Mouse (Mus musculus): ENCODE measurements around the gene Tmbim7. TPM values are rescaled to one million over a fixed set of nuclear protein-coding genes. Genes with fewer than 3 reads are reported as not detected.

The Tmbim7 gene
- polyA plus RNA-seq, 1 experiment, result not detected

- TF ChIP-seq GATA1 (IDR thresholded peaks at IDR 0.05; ENCODE audit: low read length), result no peak
Observed at GRCm38 (mm10) chr5:3648849-3649210, 2.2 kb upstream of the Tmbim7 start.

DNA sequence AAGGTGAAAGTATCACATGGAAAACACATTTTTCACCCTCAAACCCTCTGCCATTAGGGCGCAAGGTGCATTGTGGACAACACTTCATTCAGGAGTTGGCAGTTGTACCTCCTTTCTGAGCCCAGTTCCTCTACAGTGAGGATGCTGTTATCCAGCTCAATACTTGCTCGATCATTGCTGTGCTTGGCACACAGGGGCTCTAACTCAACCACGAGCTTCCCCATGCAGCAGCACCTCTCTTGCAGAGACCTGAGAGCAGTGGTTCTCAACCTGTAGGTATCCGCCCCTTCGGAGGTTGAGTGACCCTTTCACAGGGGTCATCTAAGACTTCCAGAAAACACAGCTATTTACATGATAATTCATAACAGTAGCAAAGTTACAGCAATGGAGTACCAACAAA lies 640 bp downstream of the Tmbim7 start:
- TF ChIP-seq GATA1 (IDR thresholded peaks at IDR 0.05; ENCODE audit: low read length), result no peak

GRCm38 (mm10) chr5:3653801-3654200 lies 2.8 kb downstream of the Tmbim7 start:
- TF ChIP-seq GATA1 (IDR thresholded peaks at IDR 0.05; ENCODE audit: low read length), result no peak

- no peak for TF ChIP-seq GATA1 (IDR thresholded peaks at IDR 0.05; ENCODE audit: low read length)
Observed at GRCm38 (mm10) chr5:3657085-3657484, 6.1 kb downstream of the Tmbim7 start, which contains the start of gene Gatad1. Gene Gatad1 (minus strand): TSS chr5:3657185.

DNA sequence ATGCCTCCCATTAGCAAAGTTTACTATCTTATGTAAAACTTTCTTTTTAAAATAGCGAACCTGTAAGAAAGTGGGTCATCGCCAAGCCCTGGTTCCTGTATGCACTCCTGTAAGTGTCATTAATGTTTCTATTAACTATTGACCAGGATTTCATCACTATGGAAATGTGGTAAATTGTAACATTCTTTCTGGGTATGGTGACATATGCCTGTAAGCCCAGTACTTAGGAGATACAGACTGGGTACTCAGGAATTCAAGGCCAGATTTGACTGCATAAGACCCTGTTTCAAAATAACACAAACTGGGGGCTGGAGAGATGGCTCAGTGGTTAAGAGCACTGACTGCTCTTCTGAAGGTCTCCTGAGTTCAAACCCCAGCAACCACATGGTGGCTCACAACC lies 14.2 kb downstream of the Tmbim7 start:
- no peak for TF ChIP-seq GATA1 (IDR thresholded peaks at IDR 0.05; ENCODE audit: low read length)

- TF ChIP-seq GATA1 (IDR thresholded peaks at IDR 0.05; ENCODE audit: low read length), result no peak
Observed at GRCm38 (mm10) chr5:3666585-3666984, 15.6 kb downstream of the Tmbim7 start.

DNA sequence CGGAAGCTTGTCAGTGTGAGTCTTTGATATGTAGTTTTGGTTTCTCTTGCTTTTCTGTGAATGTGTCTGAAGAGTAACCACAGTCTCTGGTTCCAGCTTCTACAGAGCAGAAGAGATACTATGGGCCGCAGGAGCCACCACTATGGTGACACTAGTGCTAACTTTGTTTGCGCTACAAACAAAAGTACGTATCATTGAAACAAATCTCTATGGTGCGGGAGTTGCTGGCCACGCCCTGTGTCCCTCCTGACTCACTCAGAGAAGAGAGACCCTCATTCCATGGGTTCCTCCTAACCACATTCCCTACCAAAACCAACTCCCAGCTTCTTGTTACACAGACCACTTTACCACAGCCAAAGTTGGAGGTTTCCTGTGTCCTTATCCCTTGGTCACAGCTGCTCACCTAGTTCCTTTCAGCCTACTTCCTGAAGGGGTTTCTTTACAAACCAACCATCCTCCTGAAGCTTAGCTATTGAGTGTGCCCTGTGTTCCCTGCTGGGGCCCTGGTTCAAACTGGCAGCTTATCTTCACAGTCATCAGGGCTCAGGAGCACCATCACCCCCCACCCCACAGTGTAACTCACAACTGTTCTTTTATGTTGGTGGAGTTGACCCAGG lies 19.1 kb downstream of the Tmbim7 start:
- no peak for TF ChIP-seq GATA1 (IDR thresholded peaks at IDR 0.05; ENCODE audit: low read length)

DNA sequence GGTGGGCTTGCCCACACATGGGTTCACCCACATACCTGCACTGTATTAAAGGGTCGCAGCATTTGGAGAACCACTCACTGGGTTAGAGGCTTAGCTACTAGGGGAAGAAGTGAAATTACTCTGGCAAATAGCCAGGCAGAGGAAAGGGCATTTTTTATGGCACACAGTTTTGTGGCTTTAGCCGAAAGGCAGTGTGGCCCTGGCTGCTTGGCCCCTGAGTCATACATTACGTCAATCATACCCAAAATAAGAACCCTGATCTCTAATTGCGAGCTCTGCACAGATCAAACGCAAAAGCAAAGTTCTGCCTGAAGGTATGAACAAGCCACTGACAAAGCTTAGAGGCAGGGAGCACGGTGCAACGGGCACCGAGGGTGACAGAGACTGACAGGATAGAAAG lies 37.3 kb downstream of the Tmbim7 start:
- no peak for TF ChIP-seq GATA1 (IDR thresholded peaks at IDR 0.05; ENCODE audit: low read length)

DNA sequence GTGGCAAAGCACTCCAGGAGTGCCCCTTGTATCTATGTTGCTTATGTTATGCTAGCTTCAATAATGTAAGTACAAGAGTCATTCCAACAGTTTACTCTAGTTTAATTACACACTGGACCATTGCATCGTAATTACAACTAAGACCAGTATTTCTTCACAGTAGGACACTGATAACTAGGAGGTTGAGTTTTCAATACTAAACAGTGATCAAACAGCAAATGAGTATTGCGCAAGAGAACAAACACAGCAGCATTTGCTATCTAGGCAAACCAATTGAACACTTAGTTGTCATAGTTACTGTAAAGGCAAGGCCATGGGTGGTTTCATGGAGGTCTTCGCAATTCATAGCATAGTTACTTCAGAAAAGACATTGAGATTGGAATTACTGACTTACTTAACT lies 40.3 kb downstream of the Tmbim7 start:
- TF ChIP-seq GATA1 (IDR thresholded peaks at IDR 0.05; ENCODE audit: low read length), result no peak

DNA sequence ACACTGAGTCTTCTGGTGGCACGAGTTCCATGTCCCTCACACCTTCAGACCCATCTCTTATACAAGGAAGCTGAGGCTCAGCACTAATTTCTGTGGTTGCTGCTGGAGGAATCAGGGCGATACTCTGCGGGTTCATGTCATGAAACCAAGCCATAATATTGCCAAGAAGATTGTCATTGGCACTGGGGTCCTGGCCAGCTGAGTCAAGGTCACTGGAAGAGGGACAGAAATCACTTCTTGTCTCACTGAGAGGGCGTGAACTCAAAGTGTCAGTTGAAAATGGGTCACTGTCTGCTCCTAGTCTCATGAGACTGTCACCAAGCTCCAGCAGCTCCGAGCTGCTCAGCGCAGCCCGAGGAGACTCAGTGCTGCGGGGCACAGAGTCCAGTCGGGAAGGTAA lies 42.0 kb downstream of the Tmbim7 start:
- no peak for TF ChIP-seq GATA1 (IDR thresholded peaks at IDR 0.05; ENCODE audit: low read length)

DNA sequence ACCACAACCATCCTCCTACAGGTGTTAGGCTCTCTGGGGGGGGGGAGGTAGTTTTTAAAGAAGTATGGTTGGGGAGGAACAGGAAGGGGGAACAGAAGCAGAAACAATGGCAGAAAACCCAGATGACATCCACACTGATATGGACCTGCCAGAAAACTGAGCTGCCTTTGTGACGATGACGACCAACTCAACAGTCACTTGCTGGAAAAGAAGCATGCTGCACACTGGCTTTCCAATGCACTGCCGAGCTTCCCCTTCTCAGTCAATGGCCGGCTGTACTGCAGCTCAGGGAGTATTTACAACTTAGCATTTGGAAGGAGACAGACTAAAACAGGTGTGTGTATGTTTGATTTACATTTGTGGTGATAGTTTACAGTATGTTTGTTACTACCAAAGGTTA lies 44.2 kb downstream of the Tmbim7 start:
- no peak for TF ChIP-seq GATA1 (IDR thresholded peaks at IDR 0.05; ENCODE audit: low read length)

DNA sequence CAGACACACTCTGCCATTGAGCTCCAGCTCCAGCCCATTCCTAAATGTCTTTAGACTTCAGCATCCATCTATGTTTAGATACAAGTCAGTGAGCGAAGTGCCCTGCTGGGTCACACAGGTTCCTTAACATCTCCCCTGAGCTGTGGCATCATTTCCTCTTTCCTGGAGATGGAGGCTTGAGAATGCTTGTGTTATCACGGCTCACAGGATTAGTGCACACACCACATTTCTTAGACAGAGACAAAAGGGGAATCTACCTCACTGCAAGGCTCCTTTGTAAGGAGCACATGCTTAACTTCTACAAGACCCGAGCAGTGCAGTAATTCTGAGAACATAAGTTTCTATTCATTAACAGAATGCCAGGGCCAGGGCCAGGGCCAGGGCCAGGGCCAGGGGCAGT lies 45.0 kb downstream of the Tmbim7 start:
- no peak for TF ChIP-seq GATA1 (IDR thresholded peaks at IDR 0.05; ENCODE audit: low read length)

- TF ChIP-seq GATA1 (IDR thresholded peaks at IDR 0.05; ENCODE audit: low read length), result no peak
Observed at GRCm38 (mm10) chr5:3700025-3700424, 49.0 kb downstream of the Tmbim7 start.

GRCm38 (mm10) chr5:3702180-3702579 lies 51.2 kb downstream of the Tmbim7 start:
- TF ChIP-seq GATA1 (IDR thresholded peaks at IDR 0.05; ENCODE audit: low read length), result no peak

GRCm38 (mm10) chr5:3715800-3716199 lies 64.8 kb downstream of the Tmbim7 start:
- TF ChIP-seq GATA1 (IDR thresholded peaks at IDR 0.05; ENCODE audit: low read length), result no peak

DNA sequence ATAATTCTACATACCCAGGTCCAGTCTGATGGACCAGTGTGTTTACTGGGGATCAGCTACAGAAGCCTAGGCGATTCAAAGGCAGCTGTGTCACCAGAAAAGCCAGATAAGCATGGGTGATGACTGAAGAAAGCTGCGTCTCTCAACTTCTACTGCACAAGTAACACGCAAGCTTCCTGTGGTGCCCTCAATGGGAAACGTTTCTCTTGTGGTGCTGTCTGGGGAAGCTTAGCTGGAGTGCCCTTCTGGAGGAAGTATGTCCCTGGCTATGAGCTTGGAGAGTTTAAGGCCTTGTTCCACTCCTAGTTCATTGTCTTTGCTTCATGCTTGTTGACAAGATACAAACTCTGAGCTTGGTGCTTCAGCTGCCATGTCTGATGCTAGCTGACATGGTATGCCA lies 68.4 kb downstream of the Tmbim7 start:
- TF ChIP-seq GATA1 (IDR thresholded peaks at IDR 0.05; ENCODE audit: low read length), result no peak

DNA sequence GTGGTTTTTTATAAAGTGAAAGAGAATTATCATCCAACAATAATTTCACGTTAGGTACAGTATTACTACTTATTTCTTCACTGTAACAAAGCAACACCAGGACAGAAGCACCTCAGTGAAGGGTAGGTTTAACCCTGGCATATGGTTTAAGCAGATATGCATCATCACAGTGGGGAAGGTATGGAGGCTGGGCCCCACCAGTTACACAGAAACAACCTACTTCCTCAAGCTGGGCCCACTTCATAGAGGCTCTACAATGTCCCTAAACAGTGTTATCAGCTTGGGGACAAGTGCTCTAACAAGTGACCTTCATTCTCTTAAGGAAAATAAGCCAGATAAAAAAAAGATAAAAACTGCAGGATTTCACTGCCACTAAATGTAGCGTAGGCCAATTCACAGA lies 71.9 kb downstream of the Tmbim7 start:
- no peak for TF ChIP-seq GATA1 (IDR thresholded peaks at IDR 0.05; ENCODE audit: low read length)

- no peak for TF ChIP-seq GATA1 (IDR thresholded peaks at IDR 0.05; ENCODE audit: low read length)
Observed at GRCm38 (mm10) chr5:3723415-3723814, 72.4 kb downstream of the Tmbim7 start.
